Mouse (Mus musculus): ENCODE results near the gene Mfap1b.
"Not testable (repeated sequence)": the region's sequence is repeated elsewhere in the genome, so short reads cannot be mapped to it uniquely, and the experiment has no call there.

Mfap1b gene

DNA sequence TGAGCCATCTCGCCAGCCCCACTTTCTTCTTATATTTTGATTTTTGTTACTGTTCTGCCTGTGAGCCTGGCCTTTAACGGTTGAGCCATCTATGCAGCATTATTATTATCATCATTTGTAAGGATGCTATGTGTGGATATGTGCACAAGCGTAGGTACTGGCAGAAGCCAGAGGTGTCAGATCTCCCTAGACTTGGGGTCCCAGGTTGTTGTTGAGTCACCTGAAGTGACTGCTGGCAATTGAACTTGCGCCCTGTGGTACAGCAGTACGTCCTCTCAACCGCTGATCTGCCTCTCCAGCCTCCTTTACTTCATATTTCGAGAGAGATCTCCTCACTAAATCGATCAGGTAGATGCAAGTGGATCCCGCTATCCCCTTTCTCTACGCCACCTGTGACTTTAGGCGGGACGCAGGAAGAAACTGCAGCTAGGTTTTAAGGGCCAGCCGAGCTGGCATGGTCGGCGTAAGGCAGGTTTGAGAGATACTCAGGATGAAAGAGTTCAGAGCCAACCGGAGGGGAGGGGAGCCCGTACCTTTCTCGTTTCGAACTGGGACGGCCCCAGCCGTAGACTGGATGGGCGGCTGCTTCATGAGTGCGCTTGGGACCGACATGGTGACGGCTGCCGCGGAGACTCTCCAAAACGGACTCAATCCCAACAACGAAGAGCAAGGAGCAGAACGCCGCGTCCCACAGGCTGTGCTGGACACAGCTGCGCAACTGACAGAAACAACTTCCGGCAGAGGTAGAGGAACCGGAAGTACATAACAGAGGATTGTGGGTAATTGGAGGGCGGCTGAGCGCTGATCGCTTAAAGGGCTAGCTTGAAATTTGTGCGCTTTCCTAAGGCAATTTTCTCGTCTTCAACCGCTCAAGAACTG is at the start of gene Mfap1b:
Mfap1b (minus strand) TSS at position 767 of the 879 bp plus-strand sequence.
- not testable (repeated sequence) for H3K27me3 ChIP-seq (ENCODE audit: control insufficient read depth, insufficient read depth, low read length, poor library complexity, severe bottlenecking)

DNA sequence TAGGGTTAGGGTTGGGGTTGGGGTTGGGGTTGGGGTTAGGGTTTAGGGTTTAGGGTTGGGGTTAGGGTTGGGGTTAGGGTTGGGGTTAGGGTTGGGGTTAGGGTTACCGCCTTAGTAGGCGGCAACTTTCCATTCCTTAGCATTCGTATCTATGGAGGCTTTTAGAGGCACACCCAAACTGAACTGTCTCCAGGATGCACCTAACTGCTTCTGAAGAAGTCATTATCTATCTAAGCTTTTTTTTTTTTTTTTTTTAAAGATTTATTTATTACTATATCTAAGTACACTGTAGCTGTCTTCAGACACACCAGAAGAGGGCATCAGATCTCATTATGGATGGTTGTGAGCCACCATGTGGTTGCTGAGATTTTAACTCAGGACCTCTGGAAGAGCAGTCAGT is 49.0 kb upstream of the Mfap1b start:
- not testable (repeated sequence) for H3K27me3 ChIP-seq (ENCODE audit: control insufficient read depth, insufficient read depth, low read length, poor library complexity, severe bottlenecking); H3K36me3 ChIP-seq (ENCODE audit: control insufficient read depth, insufficient read depth, low read length, poor library complexity, severe bottlenecking); DNase-seq (ENCODE audit: low read depth, low spot score)

More for the DNA sequence above, at the start of gene Mfap1b:
- not testable (repeated sequence) for H3K36me3 ChIP-seq (ENCODE audit: control insufficient read depth, insufficient read depth, low read length, poor library complexity, severe bottlenecking)
- peak; percentile 90 for DNase-seq (ENCODE audit: low read depth, low spot score)

DNA sequence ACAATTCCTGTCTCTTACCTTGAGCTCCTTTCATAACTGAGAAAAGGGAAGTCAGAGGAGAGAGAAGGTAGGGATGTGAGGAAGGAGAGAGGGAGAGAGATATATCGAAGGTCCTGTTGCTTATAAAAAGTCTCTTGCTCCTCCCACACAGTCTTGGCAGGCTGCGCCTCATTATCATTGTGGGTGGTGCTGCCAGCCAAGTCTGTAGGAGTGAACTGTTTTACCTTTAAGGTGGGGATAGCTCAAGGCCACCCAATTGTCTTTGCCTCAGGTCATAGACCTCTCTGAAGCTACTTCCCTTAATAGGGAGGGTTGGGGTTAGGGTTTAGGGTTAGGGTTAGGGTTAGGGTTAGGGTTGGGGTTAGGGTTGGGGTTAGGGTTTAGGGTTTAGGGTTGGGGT is 48.1 kb upstream of the Mfap1b start:
- Histone ChIP-seq H3K27me3 (ENCODE audit: control insufficient read depth, insufficient read depth, low read length, poor library complexity, severe bottlenecking) (no peaks in the 10 kb centered on the region), H3K36me3 (ENCODE audit: control insufficient read depth, insufficient read depth, low read length, poor library complexity, severe bottlenecking) (no peaks in the 10 kb centered on the region; the same call in 1 of the 2 replicates)
- no peak for DNase-seq (ENCODE audit: low read depth, low spot score)

DNA sequence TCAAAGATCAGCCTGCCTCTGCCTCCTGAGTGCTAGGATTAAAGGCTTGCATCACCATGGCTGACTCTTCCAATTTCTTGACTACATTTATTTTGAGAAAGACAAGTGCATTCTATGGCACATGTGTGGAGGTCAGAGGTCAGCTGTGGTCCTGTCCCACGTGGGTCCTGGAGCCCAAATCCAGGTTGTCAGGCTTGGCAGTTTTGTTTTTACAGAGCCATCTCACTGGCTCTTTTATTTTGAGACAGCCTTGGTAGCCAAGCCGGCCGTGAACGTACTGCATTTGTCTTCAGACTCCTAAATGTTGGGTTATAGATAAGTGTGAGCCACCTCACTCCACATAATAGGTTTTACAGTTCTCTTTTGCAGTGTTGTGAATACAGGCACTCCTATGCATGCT is 44.8 kb upstream of the Mfap1b start:
- not testable (repeated sequence) for H3K36me3 ChIP-seq (ENCODE audit: control insufficient read depth, insufficient read depth, low read length, poor library complexity, severe bottlenecking); DNase-seq (ENCODE audit: low read depth, low spot score); H3K27me3 ChIP-seq (ENCODE audit: control insufficient read depth, insufficient read depth, low read length, poor library complexity, severe bottlenecking)

DNA sequence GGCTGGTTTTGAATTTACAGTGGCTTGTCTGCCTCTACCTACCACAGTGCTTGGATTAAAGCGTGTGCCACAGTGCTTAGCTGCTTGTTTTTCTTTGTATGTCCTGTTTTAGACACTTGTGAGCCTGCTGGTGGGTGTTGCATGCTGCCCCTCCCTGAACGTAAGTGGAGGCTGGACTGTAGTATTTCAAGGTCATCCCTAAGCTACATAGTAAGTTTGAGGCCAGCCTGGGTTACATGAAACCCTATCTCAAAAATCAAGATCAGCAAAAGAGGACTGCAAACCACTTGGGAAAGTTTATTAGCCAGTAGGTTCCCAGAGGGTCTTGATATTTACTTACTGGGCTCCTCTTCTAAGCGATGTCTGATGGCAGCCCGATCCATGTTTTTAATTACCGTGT is 44.2 kb upstream of the Mfap1b start:
- Histone ChIP-seq H3K27me3 (ENCODE audit: control insufficient read depth, insufficient read depth, low read length, poor library complexity, severe bottlenecking) (no peaks in the 10 kb centered on the region), H3K36me3 (ENCODE audit: control insufficient read depth, insufficient read depth, low read length, poor library complexity, severe bottlenecking) (no peaks in the 10 kb centered on the region; the same call in 1 of the 2 replicates)
- no peak for DNase-seq (ENCODE audit: low read depth, low spot score)

DNA sequence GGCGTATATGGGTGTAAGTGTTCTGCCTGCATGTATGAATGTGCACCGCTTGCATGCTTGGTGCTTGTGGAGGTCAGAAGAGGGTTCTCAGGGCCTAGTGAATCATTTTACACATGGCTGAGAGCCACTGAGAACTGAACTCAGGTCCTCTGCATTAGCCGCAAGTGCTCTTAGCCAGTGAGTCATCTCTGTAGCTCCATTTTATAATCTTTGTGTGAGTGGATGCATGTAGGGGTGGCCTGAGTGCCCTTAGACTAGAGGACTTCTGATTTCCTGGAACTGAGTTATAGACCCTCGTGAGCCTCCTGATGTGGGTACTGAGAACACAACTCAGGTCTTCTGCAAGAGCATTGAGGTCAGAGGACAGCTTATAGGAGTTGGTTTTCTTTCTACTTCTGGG is 40.3 kb upstream of the Mfap1b start:
- no peak for DNase-seq (ENCODE audit: low read depth, low spot score)
- H3K36me3 ChIP-seq (ENCODE audit: control insufficient read depth, insufficient read depth, low read length, poor library complexity, severe bottlenecking), result peaks cover 2% of the 10 kb centered on the region; the same call in 1 of the 2 replicates
- no peaks in the 10 kb centered on the region for H3K27me3 ChIP-seq (ENCODE audit: control insufficient read depth, insufficient read depth, low read length, poor library complexity, severe bottlenecking)

DNA sequence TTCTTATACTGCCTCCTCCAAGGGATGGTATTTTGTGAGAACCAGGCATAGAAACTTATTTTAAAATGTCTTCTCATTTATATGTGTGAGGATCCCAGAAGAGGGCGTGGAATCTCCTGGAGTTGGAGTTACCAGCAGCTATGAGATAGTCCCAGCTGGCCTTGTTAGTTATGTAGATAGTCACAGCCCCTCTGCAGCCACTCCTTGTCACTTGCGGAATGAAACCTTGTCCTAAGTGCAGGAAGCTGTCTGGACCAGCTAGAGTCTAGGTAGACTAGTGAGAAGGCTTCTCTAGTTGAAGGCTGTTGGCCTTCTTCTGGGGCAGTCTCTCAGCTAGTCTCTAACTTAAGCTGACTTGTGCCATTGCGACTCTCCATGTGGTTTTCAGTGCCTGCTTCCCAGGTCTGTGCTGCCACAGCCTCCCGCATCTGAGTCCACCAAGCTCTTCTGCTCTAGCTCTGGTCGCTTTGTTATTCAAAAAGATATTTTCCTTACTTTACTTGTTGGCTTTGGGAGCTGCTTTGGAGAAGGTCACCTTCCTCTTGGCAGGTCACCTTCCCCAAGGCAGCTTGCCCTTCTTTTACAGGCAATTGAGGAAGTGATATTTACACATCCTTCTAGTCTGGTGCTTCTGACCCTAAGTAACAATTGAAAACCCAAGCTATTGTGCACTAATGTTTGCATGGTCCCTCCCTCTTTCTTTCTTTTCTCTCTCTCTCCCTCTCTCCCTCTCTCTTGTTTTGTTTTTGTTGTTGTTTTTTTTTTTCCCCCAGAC is 39.3 kb upstream of the Mfap1b start:
- H3K36me3 ChIP-seq (ENCODE audit: control insufficient read depth, insufficient read depth, low read length, poor library complexity, severe bottlenecking); H3K27me3 ChIP-seq (ENCODE audit: control insufficient read depth, insufficient read depth, low read length, poor library complexity, severe bottlenecking); DNase-seq (ENCODE audit: low read depth, low spot score): not testable (repeated sequence)

DNA sequence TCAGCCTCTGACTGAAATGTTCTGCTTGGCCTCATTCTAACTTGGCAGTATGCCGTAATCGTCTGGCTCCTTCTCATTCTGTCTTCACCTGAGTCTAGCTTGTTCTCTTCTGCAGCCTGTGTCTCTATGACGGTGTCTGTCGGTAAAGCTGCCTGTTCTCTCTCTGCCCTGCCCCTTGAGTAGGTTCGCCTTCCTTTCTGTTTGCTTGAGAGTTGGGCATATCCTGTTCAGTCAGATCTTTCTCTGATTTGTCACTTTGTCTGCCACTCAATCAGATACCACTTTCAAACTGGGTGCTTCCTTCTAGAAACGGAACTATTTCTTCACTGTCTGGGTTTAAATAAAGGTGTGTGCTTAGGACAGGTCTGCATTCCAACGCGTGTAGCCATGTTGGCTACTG is 37.5 kb upstream of the Mfap1b start:
- Histone ChIP-seq H3K36me3 (ENCODE audit: control insufficient read depth, insufficient read depth, low read length, poor library complexity, severe bottlenecking) (peaks cover 2% of the 10 kb centered on the region; the same call in 1 of the 2 replicates), H3K27me3 (ENCODE audit: control insufficient read depth, insufficient read depth, low read length, poor library complexity, severe bottlenecking) (no peaks in the 10 kb centered on the region)
- DNase-seq (ENCODE audit: low read depth, low spot score), result no peak

DNA sequence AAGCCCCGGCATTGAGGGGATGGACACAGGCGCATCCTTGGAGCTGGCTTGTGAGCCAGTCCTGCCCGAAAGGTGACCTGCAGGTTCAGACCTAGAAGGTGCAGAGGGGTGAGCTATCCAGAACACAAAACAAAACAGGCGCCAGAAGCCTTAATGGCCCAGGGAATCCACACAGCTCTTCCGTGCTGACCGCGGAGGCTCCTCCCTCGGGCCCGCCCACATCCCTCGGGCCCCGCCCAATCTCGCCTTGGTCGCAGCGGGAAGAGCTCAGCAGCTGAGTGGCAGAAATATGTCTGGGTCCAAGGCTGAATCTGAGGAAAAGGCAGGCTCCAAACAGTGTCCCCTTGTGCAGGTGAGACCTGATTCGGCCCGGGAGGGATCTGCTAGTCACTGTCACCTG is 35.7 kb upstream of the Mfap1b start:
- Histone ChIP-seq H3K36me3 (ENCODE audit: control insufficient read depth, insufficient read depth, low read length, poor library complexity, severe bottlenecking) (peaks cover 2% of the 10 kb centered on the region; the same call in 1 of the 2 replicates), H3K27me3 (ENCODE audit: control insufficient read depth, insufficient read depth, low read length, poor library complexity, severe bottlenecking) (no peaks in the 10 kb centered on the region)
- peak; percentile 48 for DNase-seq (ENCODE audit: low read depth, low spot score)

DNA sequence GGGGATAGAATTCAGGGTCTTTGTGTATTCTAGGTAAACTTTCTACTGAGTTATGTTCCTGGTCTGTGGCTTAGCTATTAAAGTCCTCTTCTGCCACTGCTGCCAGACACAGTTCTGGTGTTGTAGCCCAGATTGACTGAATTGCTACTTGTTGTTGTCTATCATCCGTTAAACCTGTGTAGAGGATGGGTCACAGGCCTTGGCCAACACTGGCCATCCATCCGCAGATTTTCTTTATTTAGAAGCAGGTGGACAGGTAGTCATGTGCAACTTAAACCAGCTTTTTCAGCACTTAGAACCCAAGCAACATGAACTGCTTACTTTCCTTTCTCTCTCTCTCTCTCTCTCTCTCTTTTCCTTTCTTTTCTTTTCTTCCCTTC is 34.1 kb upstream of the Mfap1b start:
- DNase-seq (ENCODE audit: low read depth, low spot score), result no peak
- Histone ChIP-seq H3K36me3 (ENCODE audit: control insufficient read depth, insufficient read depth, low read length, poor library complexity, severe bottlenecking) (peaks cover 5% of the 10 kb centered on the region; the same call in 1 of the 2 replicates), H3K27me3 (ENCODE audit: control insufficient read depth, insufficient read depth, low read length, poor library complexity, severe bottlenecking) (no peaks in the 10 kb centered on the region)

DNA sequence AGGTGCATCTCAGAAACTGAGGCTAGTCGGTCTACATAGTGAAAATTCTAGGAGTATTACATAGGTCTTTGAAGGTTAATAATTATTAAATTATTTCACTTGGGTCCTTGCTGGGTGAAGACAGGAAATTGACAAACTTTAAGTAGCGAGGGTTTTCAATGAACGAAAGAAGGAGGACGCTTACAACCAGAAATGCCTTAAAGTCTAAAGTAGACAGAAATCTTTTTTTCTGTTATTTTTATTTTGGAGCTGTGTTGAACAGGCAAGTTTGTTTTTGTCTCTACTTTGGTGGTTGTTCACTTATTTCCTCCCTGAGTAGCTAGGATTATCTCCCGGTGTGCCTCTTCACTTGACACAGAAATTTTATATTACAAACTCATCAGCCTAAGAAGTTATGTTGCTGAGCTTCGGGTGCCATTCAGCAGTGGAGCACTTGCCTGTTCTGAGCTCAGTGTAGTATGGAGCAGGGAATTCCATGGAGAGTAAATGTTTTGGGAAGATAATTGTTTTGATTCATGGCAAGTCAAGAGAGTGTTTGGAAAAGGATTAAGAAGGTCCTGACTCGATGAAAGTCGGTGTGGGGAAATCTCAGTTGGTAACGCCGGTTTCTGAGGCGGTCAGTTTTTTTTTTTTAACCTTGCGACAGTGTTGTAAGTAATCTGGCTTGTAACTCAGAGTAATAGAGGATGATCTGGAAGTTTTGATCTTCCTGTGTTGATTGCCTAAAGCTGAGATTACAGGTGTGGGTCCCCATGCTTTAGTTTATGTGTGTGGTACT is 33.5 kb upstream of the Mfap1b start:
- Histone ChIP-seq H3K27me3 (ENCODE audit: control insufficient read depth, insufficient read depth, low read length, poor library complexity, severe bottlenecking) (no peaks in the 10 kb centered on the region), H3K36me3 (ENCODE audit: control insufficient read depth, insufficient read depth, low read length, poor library complexity, severe bottlenecking) (peaks cover 5% of the 10 kb centered on the region; the same call in 1 of the 2 replicates)
- DNase-seq (ENCODE audit: low read depth, low spot score), result no peak

DNA sequence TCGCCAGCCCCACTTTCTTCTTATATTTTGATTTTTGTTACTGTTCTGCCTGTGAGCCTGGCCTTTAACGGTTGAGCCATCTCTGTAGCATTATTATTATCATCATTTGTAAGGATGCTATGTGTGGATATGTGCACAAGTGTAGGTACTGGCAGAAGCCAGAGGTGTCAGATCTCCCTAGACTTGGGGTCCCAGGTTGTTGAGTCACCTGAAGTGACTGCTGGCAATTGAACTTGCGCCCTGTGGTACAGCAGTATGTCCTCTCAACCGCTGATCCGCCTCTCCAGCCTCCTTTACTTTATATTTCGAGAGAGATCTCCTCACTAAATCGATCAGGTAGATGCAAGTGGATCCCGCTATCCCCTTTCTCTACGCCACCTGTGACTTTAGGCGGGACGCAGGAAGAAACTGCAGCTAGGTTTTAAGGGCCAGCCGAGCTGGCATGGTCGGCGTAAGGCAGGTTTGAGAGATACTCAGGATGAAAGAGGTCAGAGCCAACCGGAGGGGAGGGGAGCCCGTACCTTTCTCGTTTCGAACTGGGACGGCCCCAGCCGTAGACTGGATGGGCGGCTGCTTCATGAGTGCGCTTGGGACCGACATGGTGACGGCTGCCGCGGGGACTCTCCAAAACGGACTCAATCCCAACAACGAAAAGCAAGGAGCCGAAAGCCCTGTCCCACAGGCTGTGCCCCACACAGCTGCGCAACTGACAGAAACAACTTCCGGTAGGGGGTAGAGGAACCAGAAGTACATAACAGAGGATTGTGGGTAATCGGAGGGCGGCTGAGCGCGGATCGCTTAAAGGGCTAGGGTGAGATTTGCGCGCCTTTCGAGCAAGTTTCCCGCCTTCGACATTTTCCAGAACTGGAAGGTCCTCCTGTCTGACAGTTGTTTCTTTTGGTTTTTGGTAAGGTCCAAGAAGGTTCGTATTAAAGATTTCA is 32.3 kb upstream of the Mfap1b start, which contains the start of the genes Mfap1a and Wdr76:
Mfap1a (minus strand) TSS at position 724 of the 941 bp plus-strand sequence.
Wdr76 (plus strand) TSS at position 782 of the 941 bp plus-strand sequence.
- H3K36me3 ChIP-seq (ENCODE audit: control insufficient read depth, insufficient read depth, low read length, poor library complexity, severe bottlenecking); H3K27me3 ChIP-seq (ENCODE audit: control insufficient read depth, insufficient read depth, low read length, poor library complexity, severe bottlenecking): not testable (repeated sequence)

DNA sequence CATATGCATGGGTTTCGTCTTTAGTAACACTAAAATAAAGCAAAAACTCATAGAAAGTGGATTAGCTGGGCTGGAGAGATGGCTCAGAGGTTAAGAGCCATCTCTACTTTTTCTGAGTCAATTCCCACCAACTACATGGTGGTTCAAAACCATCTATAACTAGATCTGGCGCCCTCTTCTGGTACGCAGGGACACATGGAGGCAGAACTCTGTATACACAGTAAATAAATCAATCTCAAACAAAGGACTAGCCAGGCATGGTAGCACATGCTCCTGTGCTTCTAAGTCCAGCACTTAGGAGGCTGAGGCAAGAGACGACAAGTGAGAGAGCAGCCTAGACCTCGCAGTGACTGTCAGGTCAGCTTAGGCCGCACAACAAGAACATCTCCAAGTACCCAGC is 27.7 kb upstream of the Mfap1b start:
- DNase-seq (ENCODE audit: low read depth, low spot score); H3K27me3 ChIP-seq (ENCODE audit: control insufficient read depth, insufficient read depth, low read length, poor library complexity, severe bottlenecking); H3K36me3 ChIP-seq (ENCODE audit: control insufficient read depth, insufficient read depth, low read length, poor library complexity, severe bottlenecking): not testable (repeated sequence)

More for the DNA sequence above, 32.3 kb upstream of the Mfap1b start, which contains the start of the genes Mfap1a and Wdr76:
- DNase-seq (ENCODE audit: low read depth, low spot score), result peak; percentile 88

All from splenic B cell, adult 2 months (primary cell).